ENCODE assay signal across 12 mouse cellular contexts in genomic region chr16:4600701-4601310, GRCm38 (mm10). TPM values are rescaled to one million over a fixed set of nuclear protein-coding genes. Genes with fewer than 3 reads are reported as not detected.
DNase-seq lines count a peak whose midpoint lies in the region; ATAC-seq lines count a peak whose summit lies in the region.
"Had no signal": no experiment of that assay in that cellular context is flagged by ENCODE, and none has a peak within 500 bp of the region (broad histone marks: within the 10 kb centered on the region; RNA-seq: fewer than 3 reads in every experiment).

No protein-coding gene starts in this region.

- DNase-seq in heart, adult 9 months (ENCODE audit: low spot score in 2 of 2): no peak
- DNase-seq in frontal cortex, postnatal 25 days (ENCODE audit: low spot score in 2 of 2): no peak
- DNase-seq: cerebellum, adult 9-10 months; lung, postnatal 4 days had no signal

- H3K27ac ChIP-seq in heart, embryonic 15.5 days: peak overlapping the region; percentile 89
- peak overlapping the region; percentile 18; the same call in 1 of the 2 replicates for H3K27ac ChIP-seq in neural tube, embryonic 13.5 days (replicated peaks)
- H3K27ac ChIP-seq in neural tube, embryonic 15.5 days (replicated peaks): no peak overlapping the region
- peak overlapping the region; percentile 93 for H3K27ac ChIP-seq in kidney, embryonic 15.5 days
- peak overlapping the region; percentile 59 for H3K27ac ChIP-seq in stomach, embryonic 15.5 days
- no peak overlapping the region for H3K27ac ChIP-seq in forebrain, embryonic 15.5 days (replicated peaks)
- H3K27ac ChIP-seq: embryonic facial prominence, embryonic 15.5 days had no signal

- H3K27me3 ChIP-seq in heart, embryonic 15.5 days: no peaks in the 10 kb centered on the region
- no peaks in the 10 kb centered on the region for H3K27me3 ChIP-seq in neural tube, embryonic 13.5 days
- H3K27me3 ChIP-seq in neural tube, embryonic 15.5 days (replicated peaks): no peaks in the 10 kb centered on the region
- H3K27me3 ChIP-seq in kidney, embryonic 15.5 days: no peaks in the 10 kb centered on the region
- H3K27me3 ChIP-seq in stomach, embryonic 15.5 days (replicated peaks): no peaks in the 10 kb centered on the region
- H3K27me3 ChIP-seq in forebrain, embryonic 15.5 days: no peaks in the 10 kb centered on the region
- H3K27me3 ChIP-seq: embryonic facial prominence, embryonic 15.5 days had no signal

- H3K36me3 ChIP-seq in heart, embryonic 15.5 days: no peaks in the 10 kb centered on the region
- H3K36me3 ChIP-seq in neural tube, embryonic 13.5 days: no peaks in the 10 kb centered on the region
- no peaks in the 10 kb centered on the region for H3K36me3 ChIP-seq in neural tube, embryonic 15.5 days
- H3K36me3 ChIP-seq in kidney, embryonic 15.5 days: no peaks in the 10 kb centered on the region
- H3K36me3 ChIP-seq in stomach, embryonic 15.5 days: no peaks in the 10 kb centered on the region
- H3K36me3 ChIP-seq in forebrain, embryonic 15.5 days: no peaks in the 10 kb centered on the region
- H3K36me3 ChIP-seq: embryonic facial prominence, embryonic 15.5 days had no signal

- no peak for ATAC-seq in heart, embryonic 15.5 days (replicated peaks; ENCODE audit: insufficient number of reproducible peaks, insufficient read depth, low FRiP score, low read depth)
- ATAC-seq in neural tube, embryonic 13.5 days (ENCODE audit: low read depth): no peak
- no peak for ATAC-seq in neural tube, embryonic 15.5 days (ENCODE audit: low FRiP score)
- ATAC-seq in kidney, embryonic 15.5 days (replicated peaks; ENCODE audit: low FRiP score): no peak
- no peak for ATAC-seq in stomach, embryonic 15.5 days (ENCODE audit: insufficient read depth, low FRiP score, low read depth)
- ATAC-seq in forebrain, embryonic 15.5 days (replicated peaks): no peak

- H3K9ac ChIP-seq in heart, embryonic 15.5 days: no peak overlapping the region
- no peak overlapping the region for H3K9ac ChIP-seq in neural tube, embryonic 13.5 days
- no peak overlapping the region for H3K9ac ChIP-seq in neural tube, embryonic 15.5 days (replicated peaks)
- peak overlapping the region; percentile 8; the same call in 1 of the 2 replicates for H3K9ac ChIP-seq in kidney, embryonic 15.5 days
- no peak overlapping the region for H3K9ac ChIP-seq in stomach, embryonic 15.5 days
- H3K9ac ChIP-seq in forebrain, embryonic 15.5 days (replicated peaks): no peak overlapping the region
- H3K9ac ChIP-seq: embryonic facial prominence, embryonic 15.5 days had no signal

- H3K4me2 ChIP-seq in heart, embryonic 15.5 days: no peak overlapping the region
- no peak overlapping the region for H3K4me2 ChIP-seq in neural tube, embryonic 13.5 days
- no peak overlapping the region for H3K4me2 ChIP-seq in neural tube, embryonic 15.5 days
- 0 out of 2 replicates have a peak overlapping the region, but pooled peaks have one; percentile 4 for H3K4me2 ChIP-seq in kidney, embryonic 15.5 days
- no peak overlapping the region for H3K4me2 ChIP-seq in stomach, embryonic 15.5 days
- H3K4me2 ChIP-seq in forebrain, embryonic 15.5 days (replicated peaks): no peak overlapping the region
- H3K4me2 ChIP-seq: embryonic facial prominence, embryonic 15.5 days had no signal

- no peak overlapping the region for H3K4me3 ChIP-seq in heart, embryonic 15.5 days
- no peak overlapping the region for H3K4me3 ChIP-seq in neural tube, embryonic 13.5 days
- no peak overlapping the region for H3K4me3 ChIP-seq in neural tube, embryonic 15.5 days (replicated peaks)
- H3K4me3 ChIP-seq in kidney, embryonic 15.5 days (replicated peaks): no peak overlapping the region
- H3K4me3 ChIP-seq in stomach, embryonic 15.5 days (replicated peaks): no peak overlapping the region
- H3K4me3 ChIP-seq in forebrain, embryonic 15.5 days: no peak overlapping the region
- H3K4me3 ChIP-seq: embryonic facial prominence, embryonic 15.5 days; myocyte had no signal

- peaks cover 99% of the 10 kb centered on the region for H3K4me1 ChIP-seq in heart, embryonic 15.5 days (replicated peaks)
- peaks cover 99% of the 10 kb centered on the region for H3K4me1 ChIP-seq in neural tube, embryonic 13.5 days (replicated peaks)
- H3K4me1 ChIP-seq in neural tube, embryonic 15.5 days: peaks cover 96% of the 10 kb centered on the region
- peaks cover 100% of the 10 kb centered on the region for H3K4me1 ChIP-seq in kidney, embryonic 15.5 days
- peaks cover 92% of the 10 kb centered on the region for H3K4me1 ChIP-seq in stomach, embryonic 15.5 days
- H3K4me1 ChIP-seq in forebrain, embryonic 15.5 days: peaks cover 61% of the 10 kb centered on the region

- 62% methylated on average over 9 of the region's 9 CpGs for WGBS in heart, embryonic 15.5 days
- 84% methylated on average over 9 of the region's 9 CpGs for WGBS in neural tube, embryonic 13.5 days
- WGBS in neural tube, embryonic 15.5 days: 84% methylated on average over 9 of the region's 9 CpGs
- 69% methylated on average over 9 of the region's 9 CpGs for WGBS in kidney, embryonic 15.5 days
- WGBS in stomach, embryonic 15.5 days: 69% methylated on average over 9 of the region's 9 CpGs
- 87% methylated on average over 9 of the region's 9 CpGs for WGBS in forebrain, embryonic 15.5 days

- H3K9me3 ChIP-seq in heart, embryonic 15.5 days (replicated peaks): no peaks in the 10 kb centered on the region
- no peaks in the 10 kb centered on the region for H3K9me3 ChIP-seq in neural tube, embryonic 13.5 days
- H3K9me3 ChIP-seq in neural tube, embryonic 15.5 days (replicated peaks): no peaks in the 10 kb centered on the region
- no peaks in the 10 kb centered on the region for H3K9me3 ChIP-seq in kidney, embryonic 15.5 days (replicated peaks)
- H3K9me3 ChIP-seq in stomach, embryonic 15.5 days: no peaks in the 10 kb centered on the region
- no peaks in the 10 kb centered on the region for H3K9me3 ChIP-seq in forebrain, embryonic 15.5 days
- H3K9me3 ChIP-seq: embryonic facial prominence, embryonic 15.5 days had no signal

RNA-seq across cellular contexts. Expression of gene Glis2, which starts 6.3 kb away (rescaled TPM):
- 17.7 and 17.9 TPM in 2 replicates for polyA plus RNA-seq in heart, embryonic 15.5 days (2015; fragmentation: Nextera tagmentation; extraction: Ambion mirVana)
- 22.2 and 28.8 TPM in 2 replicates for polyA plus RNA-seq in neural tube, embryonic 13.5 days (2015; fragmentation: Nextera tagmentation; extraction: Ambion mirVana)
- 17.2 and 18.7 TPM in 2 replicates for polyA plus RNA-seq in neural tube, embryonic 15.5 days (2015; fragmentation: Nextera tagmentation; extraction: Ambion mirVana)
- 41.2 and 43.8 TPM in 2 replicates for polyA plus RNA-seq in kidney, embryonic 15.5 days (2015; fragmentation: Nextera tagmentation; extraction: Ambion mirVana)
- polyA plus RNA-seq in stomach, embryonic 15.5 days (2015; fragmentation: Nextera tagmentation; extraction: Ambion mirVana): 27.9 and 30.6 TPM in 2 replicates
- polyA plus RNA-seq in forebrain, embryonic 15.5 days (2015; fragmentation: Nextera tagmentation; extraction: Ambion mirVana): 11.0 and 14.6 TPM in 2 replicates

RNA-seq across cellular contexts. Expression of gene Pam16, which starts 24.0 kb away (rescaled TPM):
- 118 and 125 TPM in 2 replicates for polyA plus RNA-seq in heart, embryonic 15.5 days (2015; fragmentation: Nextera tagmentation; extraction: Ambion mirVana)
- polyA plus RNA-seq in neural tube, embryonic 13.5 days (2015; fragmentation: Nextera tagmentation; extraction: Ambion mirVana): 152 and 169 TPM in 2 replicates
- 150 and 179 TPM in 2 replicates for polyA plus RNA-seq in neural tube, embryonic 15.5 days (2015; fragmentation: Nextera tagmentation; extraction: Ambion mirVana)
- 90.1 and 92.6 TPM in 2 replicates for polyA plus RNA-seq in kidney, embryonic 15.5 days (2015; fragmentation: Nextera tagmentation; extraction: Ambion mirVana)
- polyA plus RNA-seq in stomach, embryonic 15.5 days (2015; fragmentation: Nextera tagmentation; extraction: Ambion mirVana): 46.5 and 75.7 TPM in 2 replicates
- polyA plus RNA-seq in forebrain, embryonic 15.5 days (2015; fragmentation: Nextera tagmentation; extraction: Ambion mirVana): 162 and 171 TPM in 2 replicates

RNA-seq across cellular contexts. Expression of gene Vasn, which starts 38.9 kb away (rescaled TPM):
- polyA plus RNA-seq in heart, embryonic 15.5 days (2015; fragmentation: Nextera tagmentation; extraction: Ambion mirVana): 14.7 and 20.7 TPM in 2 replicates
- 6.7 TPM in 2 replicates for polyA plus RNA-seq in neural tube, embryonic 13.5 days (2015; fragmentation: Nextera tagmentation; extraction: Ambion mirVana)
- 7.1 and 8.8 TPM in 2 replicates for polyA plus RNA-seq in neural tube, embryonic 15.5 days (2015; fragmentation: Nextera tagmentation; extraction: Ambion mirVana)
- polyA plus RNA-seq in kidney, embryonic 15.5 days (2015; fragmentation: Nextera tagmentation; extraction: Ambion mirVana): 22.7 and 23.5 TPM in 2 replicates
- polyA plus RNA-seq in stomach, embryonic 15.5 days (2015; fragmentation: Nextera tagmentation; extraction: Ambion mirVana): 17.2 and 17.3 TPM in 2 replicates
- polyA plus RNA-seq in forebrain, embryonic 15.5 days (2015; fragmentation: Nextera tagmentation; extraction: Ambion mirVana): 3.0 and 3.6 TPM in 2 replicates

RNA-seq across cellular contexts. Expression of gene Dnaja3, which starts 39.0 kb away (rescaled TPM):
- 78.3 and 79.6 TPM in 2 replicates for polyA plus RNA-seq in heart, embryonic 15.5 days (2015; fragmentation: Nextera tagmentation; extraction: Ambion mirVana)
- polyA plus RNA-seq in neural tube, embryonic 13.5 days (2015; fragmentation: Nextera tagmentation; extraction: Ambion mirVana): 55.7 and 59.2 TPM in 2 replicates
- 68.6 and 71.0 TPM in 2 replicates for polyA plus RNA-seq in neural tube, embryonic 15.5 days (2015; fragmentation: Nextera tagmentation; extraction: Ambion mirVana)
- polyA plus RNA-seq in kidney, embryonic 15.5 days (2015; fragmentation: Nextera tagmentation; extraction: Ambion mirVana): 77.7 and 81.4 TPM in 2 replicates
- polyA plus RNA-seq in stomach, embryonic 15.5 days (2015; fragmentation: Nextera tagmentation; extraction: Ambion mirVana): 68.4 and 77.6 TPM in 2 replicates
- polyA plus RNA-seq in forebrain, embryonic 15.5 days (2015; fragmentation: Nextera tagmentation; extraction: Ambion mirVana): 55.8 and 58.0 TPM in 2 replicates

RNA-seq across cellular contexts. Expression of gene Tfap4, which starts 41.2 kb away (rescaled TPM):
- polyA plus RNA-seq in heart, embryonic 15.5 days (2015; fragmentation: Nextera tagmentation; extraction: Ambion mirVana): 5.6 and 7.1 TPM in 2 replicates
- polyA plus RNA-seq in neural tube, embryonic 13.5 days (2015; fragmentation: Nextera tagmentation; extraction: Ambion mirVana): 10.2 TPM in 2 replicates
- polyA plus RNA-seq in neural tube, embryonic 15.5 days (2015; fragmentation: Nextera tagmentation; extraction: Ambion mirVana): 8.6 and 12.3 TPM in 2 replicates
- 24.6 and 25.7 TPM in 2 replicates for polyA plus RNA-seq in kidney, embryonic 15.5 days (2015; fragmentation: Nextera tagmentation; extraction: Ambion mirVana)
- polyA plus RNA-seq in stomach, embryonic 15.5 days (2015; fragmentation: Nextera tagmentation; extraction: Ambion mirVana): 20.3 and 22.4 TPM in 2 replicates
- polyA plus RNA-seq in forebrain, embryonic 15.5 days (2015; fragmentation: Nextera tagmentation; extraction: Ambion mirVana): 14.3 and 15.2 TPM in 2 replicates

Comparison
In these comparisons a context has a peak if more than half of its experiments do, and no peak if none do; other contexts are left out.
1. H3K27ac ChIP-seq: peak in heart, embryonic 15.5 days (single experiment), neural tube, embryonic 13.5 days (single experiment), kidney, embryonic 15.5 days (single experiment) and stomach, embryonic 15.5 days (single experiment); none in neural tube, embryonic 15.5 days (single experiment) and forebrain, embryonic 15.5 days (single experiment).